Mouse (Mus musculus) ZHBTc4 (cell line): ENCODE measurements at regions not wholly inside any gene's neighbourhood (a gene's known extent, or its start where the extent isn't known, plus 50 kb on each side); places are given as distances from the start of the nearest gene placed in this dataset.

Experiments
- DNase-seq: peaks from one replicate; pipeline ENCODE4 v3.0.0-alpha.2; 2011; ENCODE audit warnings: low read depth, low spot score

- no peak for DNase-seq
Measured at GRCm38 (mm10) chr7:125019259-125019658, 425.2 kb upstream of the Kdm8 start.

- no peak for DNase-seq
Measured at GRCm38 (mm10) chr7:125024944-125025343, 419.5 kb upstream of the Kdm8 start.

GRCm38 (mm10) chr7:125033778-125034177 lies 410.7 kb upstream of the Kdm8 start:
- no peak for DNase-seq

GRCm38 (mm10) chr7:125034196-125034595 lies 410.3 kb upstream of the Kdm8 start:
- DNase-seq = no peak

GRCm38 (mm10) chr7:125036098-125036991 lies 408.1 kb upstream of the Kdm8 start:
- no peak for DNase-seq

- DNase-seq = no peak
Measured at GRCm38 (mm10) chr7:125038840-125039239, 405.6 kb upstream of the Kdm8 start.

- no peak for DNase-seq
Measured at GRCm38 (mm10) chr7:125055951-125056625, 388.4 kb upstream of the Kdm8 start.

- DNase-seq = no peak
Measured at GRCm38 (mm10) chr7:125102464-125102863, 342.0 kb upstream of the Kdm8 start.

- DNase-seq = peak; percentile 4
Measured at GRCm38 (mm10) chr7:125104011-125104410, 340.5 kb upstream of the Kdm8 start.

GRCm38 (mm10) chr7:125112820-125113273 lies 331.6 kb upstream of the Kdm8 start:
- DNase-seq = no peak

- DNase-seq = no peak
Measured at GRCm38 (mm10) chr7:125115322-125115996, 329.0 kb upstream of the Kdm8 start.

GRCm38 (mm10) chr7:125117173-125117572 lies 327.3 kb upstream of the Kdm8 start:
- no peak for DNase-seq

GRCm38 (mm10) chr7:125129187-125129586 lies 315.3 kb upstream of the Kdm8 start:
- DNase-seq = no peak

GRCm38 (mm10) chr7:125131968-125132367 lies 312.5 kb upstream of the Kdm8 start:
- no peak for DNase-seq

- DNase-seq = no peak
Measured at GRCm38 (mm10) chr7:125138607-125139006, 305.9 kb upstream of the Kdm8 start.

- DNase-seq = no peak
Measured at GRCm38 (mm10) chr7:125139196-125139595, 305.3 kb upstream of the Kdm8 start.

- DNase-seq = no peak
Measured at GRCm38 (mm10) chr7:125140854-125141253, 303.6 kb upstream of the Kdm8 start.

- no peak for DNase-seq
Measured at GRCm38 (mm10) chr7:125141864-125142263, 302.6 kb upstream of the Kdm8 start.

GRCm38 (mm10) chr7:125146025-125146424 lies 298.5 kb upstream of the Kdm8 start:
- peak; percentile 2 for DNase-seq

- DNase-seq = no peak
Measured at GRCm38 (mm10) chr7:125149151-125149550, 295.3 kb upstream of the Kdm8 start.

- DNase-seq = no peak
Measured at GRCm38 (mm10) chr7:125149740-125150139, 294.7 kb upstream of the Kdm8 start.

- no peak for DNase-seq
Measured at GRCm38 (mm10) chr7:125152281-125152680, 292.2 kb upstream of the Kdm8 start.
